Mouse (Mus musculus): ENCODE data around the gene Akap12. TPM values are rescaled to one million over a fixed set of nuclear protein-coding genes. Genes with fewer than 3 reads are reported as not detected.

Akap12 gene
- polyA plus RNA-seq, 1 experiment from 2014 or later = 24.3 TPM

DNA sequence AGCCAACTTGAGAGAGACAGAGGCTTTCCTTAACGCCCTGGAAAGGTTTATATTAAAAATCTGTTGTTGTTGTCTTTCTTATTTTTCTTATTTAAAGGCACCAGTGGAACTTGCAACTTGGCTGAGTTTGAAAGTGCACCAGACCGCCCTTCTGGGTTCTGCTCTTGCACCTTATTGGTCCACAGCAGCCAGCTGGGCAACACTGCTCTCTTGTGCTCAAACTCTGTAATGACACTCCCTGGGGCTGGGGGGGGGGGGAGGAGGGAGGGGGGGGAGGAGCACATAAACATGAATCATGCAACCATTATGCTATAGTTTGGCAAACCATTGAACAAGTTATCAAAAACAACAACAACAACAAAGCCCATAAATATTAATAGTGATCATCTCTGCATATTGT is 75.2 kb downstream of the Akap12 start:
- peak; percentile 69 for DNase-seq (ENCODE audit: low spot score)
- no peaks in the 10 kb centered on the region for H3K9me3 ChIP-seq
- peaks cover 21% of the 10 kb centered on the region for H3K4me1 ChIP-seq
- no peaks in the 10 kb centered on the region for H3K36me3 ChIP-seq (replicated peaks)
- 17% methylated on average over 2 of the region's 2 CpGs for WGBS
- peak overlapping the region; percentile 57; the same call in 1 of the 2 replicates for H3K27ac ChIP-seq (replicated peaks)
- no peaks in the 10 kb centered on the region for H3K27me3 ChIP-seq (replicated peaks; ENCODE audit: low read depth, poor library complexity, severe bottlenecking)
- H3K4me3 ChIP-seq = no peak overlapping the region

DNA sequence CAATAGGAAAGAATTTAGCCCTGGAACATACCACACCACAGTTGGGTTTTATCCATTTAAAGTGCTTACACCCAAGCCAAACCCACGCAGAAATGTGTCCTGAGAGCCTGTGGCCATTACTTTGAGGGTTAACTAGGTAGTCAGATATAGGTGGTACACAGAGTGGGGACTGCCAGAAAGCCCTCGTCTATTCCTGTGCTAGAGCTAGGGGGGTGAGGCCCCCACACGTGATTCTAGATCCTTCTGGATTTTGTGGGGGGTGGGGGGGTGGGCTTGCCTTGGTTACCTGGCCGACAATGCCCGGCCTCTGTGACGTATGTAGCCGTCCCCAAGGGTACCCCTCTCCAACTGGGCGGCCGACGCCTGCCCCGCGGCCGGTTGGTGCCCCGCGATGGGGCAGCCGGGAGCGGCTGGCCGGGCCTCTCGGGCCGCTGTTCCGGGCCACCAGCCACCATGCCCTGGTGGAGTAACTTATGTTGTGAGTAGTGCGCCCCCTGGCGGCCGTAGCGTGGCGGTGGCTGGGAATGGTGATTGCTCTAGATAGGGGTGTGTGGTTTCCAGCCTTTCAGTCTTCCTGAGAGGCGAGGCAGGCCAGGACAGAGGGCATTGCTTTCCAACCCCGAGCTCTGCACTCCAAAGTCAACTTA is 80.4 kb downstream of the Akap12 start:
- no peaks in the 10 kb centered on the region for H3K9me3 ChIP-seq
- 7% methylated on average over 28 of the region's 28 CpGs for WGBS
- H3K36me3 ChIP-seq (replicated peaks) = no peaks in the 10 kb centered on the region
- no peaks in the 10 kb centered on the region for H3K27me3 ChIP-seq (replicated peaks; ENCODE audit: low read depth, poor library complexity, severe bottlenecking)
- peak overlapping the region; percentile 79 for H3K27ac ChIP-seq (replicated peaks)
- H3K4me1 ChIP-seq = peaks cover 10% of the 10 kb centered on the region
- DNase-seq (ENCODE audit: low spot score) = peak; percentile 93
- peak overlapping the region; percentile 58 for H3K4me3 ChIP-seq

DNA sequence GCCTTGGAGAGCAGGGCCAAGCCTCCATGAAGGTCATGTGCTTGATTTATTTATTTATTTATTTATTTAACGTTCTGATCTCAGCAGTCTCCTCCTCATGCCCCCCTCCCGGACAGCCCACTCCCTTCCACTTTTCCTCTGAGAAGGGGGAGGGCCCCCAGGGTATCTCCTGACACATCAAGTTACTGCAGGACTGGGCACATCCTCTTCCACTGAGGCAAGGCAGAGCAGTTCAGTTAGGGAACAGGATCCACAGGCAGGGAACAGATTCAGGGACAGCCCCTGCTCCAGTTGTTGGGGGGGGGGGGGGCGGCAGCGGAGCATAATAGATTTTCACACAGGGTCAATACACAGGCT is 80.9 kb downstream of the Akap12 start:
- Histone ChIP-seq H3K36me3 (replicated peaks) (no peaks in the 10 kb centered on the region), H3K27me3 (replicated peaks; ENCODE audit: low read depth, poor library complexity, severe bottlenecking) (no peaks in the 10 kb centered on the region), H3K27ac (replicated peaks) (no peak overlapping the region), H3K4me3 (peak overlapping the region; percentile 58), H3K4me1 (peaks cover 10% of the 10 kb centered on the region), H3K9me3 (no peaks in the 10 kb centered on the region)
- 70% methylated on average over 4 of the region's 4 CpGs for WGBS
- DNase-seq (ENCODE audit: low spot score) = no peak

DNA sequence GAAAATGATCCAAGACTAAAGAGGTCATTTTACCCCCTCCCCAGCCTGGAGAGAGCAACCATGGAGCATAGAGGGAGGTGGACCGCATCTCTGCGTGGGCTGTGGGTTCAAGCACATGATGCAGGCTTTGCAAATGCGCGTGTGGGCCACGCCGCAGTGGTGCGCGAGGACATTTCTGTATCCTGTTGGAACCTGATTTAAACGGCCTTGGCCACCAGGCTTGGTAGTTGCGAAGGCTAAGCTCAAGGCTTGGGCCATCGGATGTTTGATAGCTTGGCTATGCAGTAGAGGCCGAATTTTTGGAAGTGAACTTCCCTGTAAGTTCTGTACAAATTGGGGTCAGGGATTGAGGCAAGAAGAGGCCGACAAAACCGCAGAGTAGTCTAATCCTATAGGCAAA is 81.4 kb downstream of the Akap12 start:
- Histone ChIP-seq H3K4me3 (no peak overlapping the region), H3K36me3 (replicated peaks) (no peaks in the 10 kb centered on the region), H3K27me3 (replicated peaks; ENCODE audit: low read depth, poor library complexity, severe bottlenecking) (no peaks in the 10 kb centered on the region), H3K9me3 (no peaks in the 10 kb centered on the region), H3K27ac (replicated peaks) (no peak overlapping the region), H3K4me1 (peaks cover 10% of the 10 kb centered on the region)
- 96% methylated on average over 14 of the region's 14 CpGs for WGBS
- no peak for DNase-seq (ENCODE audit: low spot score)

DNA sequence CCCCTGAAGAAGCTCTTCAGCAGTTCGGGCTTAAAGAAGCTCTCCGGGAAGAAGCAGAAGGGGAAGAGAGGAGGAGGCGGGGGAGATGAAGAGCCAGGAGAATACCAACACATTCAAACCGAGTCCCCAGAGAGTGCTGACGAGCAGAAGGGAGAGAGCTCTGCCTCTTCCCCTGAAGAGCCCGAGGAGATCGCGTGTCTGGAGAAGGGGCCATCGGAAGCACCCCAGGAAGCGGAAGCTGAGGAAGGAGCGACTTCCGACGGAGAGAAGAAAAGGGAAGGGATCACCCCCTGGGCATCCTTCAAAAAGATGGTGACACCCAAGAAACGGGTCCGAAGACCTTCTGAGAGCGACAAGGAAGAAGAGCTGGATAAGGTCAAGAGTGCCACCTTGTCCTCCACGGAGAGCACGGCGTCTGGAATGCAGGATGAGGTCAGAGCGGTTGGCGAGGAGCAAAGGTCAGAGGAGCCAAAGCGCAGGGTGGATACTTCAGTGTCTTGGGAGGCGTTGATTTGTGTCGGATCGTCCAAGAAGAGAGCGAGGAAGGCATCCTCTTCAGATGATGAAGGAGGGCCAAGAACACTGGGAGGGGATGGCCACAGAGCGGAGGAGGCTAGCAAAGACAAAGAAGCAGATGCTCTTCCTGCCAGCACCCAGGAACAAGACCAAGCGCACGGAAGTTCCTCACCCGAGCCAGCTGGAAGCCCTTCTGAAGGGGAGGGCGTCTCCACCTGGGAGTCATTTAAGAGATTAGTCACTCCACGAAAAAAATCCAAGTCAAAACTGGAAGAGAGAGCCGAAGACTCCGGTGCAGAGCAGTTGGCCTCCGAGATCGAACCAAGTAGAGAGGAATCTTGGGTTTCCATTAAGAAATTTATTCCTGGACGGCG is 88.4 kb downstream of the Akap12 start:
- Histone ChIP-seq H3K9me3 (no peaks in the 10 kb centered on the region), H3K27me3 (replicated peaks; ENCODE audit: low read depth, poor library complexity, severe bottlenecking) (no peaks in the 10 kb centered on the region), H3K4me1 (0 out of 2 replicates have a peak, but pooled peaks cover 4% of the 10 kb centered on the region), H3K4me3 (no peak overlapping the region), H3K27ac (replicated peaks) (no peak overlapping the region), H3K36me3 (replicated peaks) (peaks cover 37% of the 10 kb centered on the region)
- DNase-seq (ENCODE audit: low spot score) = no peak
- 87% methylated on average over 38 of the region's 38 CpGs for WGBS

DNA sequence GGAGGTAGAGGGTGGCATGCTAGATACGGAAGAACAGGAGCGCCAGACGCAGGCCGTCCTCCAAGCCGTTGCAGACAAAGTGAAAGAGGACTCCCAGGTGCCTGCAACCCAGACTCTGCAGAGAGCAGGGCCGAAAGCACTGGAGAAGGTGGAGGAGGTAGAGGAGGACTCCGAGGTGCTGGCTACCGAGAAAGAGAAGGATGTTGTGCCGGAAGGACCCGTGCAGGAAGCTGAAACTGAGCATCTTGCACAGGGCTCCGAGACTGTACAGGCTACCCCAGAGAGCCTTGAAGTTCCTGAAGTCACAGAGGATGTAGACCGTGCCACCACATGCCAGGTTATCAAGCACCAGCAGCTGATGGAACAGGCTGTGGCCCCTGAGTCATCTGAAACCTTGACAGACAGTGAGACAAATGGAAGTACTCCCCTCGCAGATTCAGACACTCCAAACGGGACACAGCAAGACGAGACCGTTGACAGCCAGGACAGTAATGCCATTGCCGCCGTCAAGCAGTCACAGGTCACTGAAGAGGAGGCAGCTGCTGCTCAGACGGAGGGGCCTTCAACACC is 89.8 kb downstream of the Akap12 start:
- Histone ChIP-seq H3K36me3 (replicated peaks) (peaks cover 37% of the 10 kb centered on the region), H3K9me3 (peaks cover 3% of the 10 kb centered on the region; the same call in 1 of the 2 replicates), H3K27ac (replicated peaks) (no peak overlapping the region), H3K27me3 (replicated peaks; ENCODE audit: low read depth, poor library complexity, severe bottlenecking) (no peaks in the 10 kb centered on the region), H3K4me3 (no peak overlapping the region), H3K4me1 (0 out of 2 replicates have a peak, but pooled peaks cover 4% of the 10 kb centered on the region)
- WGBS = 93% methylated on average over 19 of the region's 19 CpGs
- DNase-seq (ENCODE audit: low spot score) = no peak

DNA sequence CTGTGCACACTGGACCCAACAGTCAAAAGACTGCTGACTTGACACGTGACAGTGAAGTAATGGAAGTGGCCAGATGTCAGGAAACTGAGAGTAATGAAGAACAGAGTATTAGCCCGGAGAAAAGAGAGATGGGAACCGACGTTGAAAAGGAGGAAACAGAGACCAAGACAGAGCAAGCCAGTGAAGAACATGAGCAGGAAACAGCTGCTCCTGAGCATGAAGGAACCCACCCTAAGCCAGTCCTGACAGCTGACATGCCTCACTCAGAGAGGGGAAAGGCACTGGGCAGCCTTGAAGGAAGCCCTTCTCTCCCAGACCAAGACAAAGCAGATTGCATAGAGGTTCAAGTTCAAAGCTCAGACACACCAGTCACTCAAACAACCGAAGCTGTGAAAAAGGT is 90.5 kb downstream of the Akap12 start:
- Histone ChIP-seq H3K4me3 (no peak overlapping the region), H3K36me3 (replicated peaks) (peaks cover 37% of the 10 kb centered on the region), H3K27ac (replicated peaks) (no peak overlapping the region), H3K27me3 (replicated peaks; ENCODE audit: low read depth, poor library complexity, severe bottlenecking) (no peaks in the 10 kb centered on the region), H3K4me1 (0 out of 2 replicates have a peak, but pooled peaks cover 4% of the 10 kb centered on the region), H3K9me3 (peaks cover 7% of the 10 kb centered on the region)
- WGBS = 85% methylated on average over 5 of the region's 5 CpGs
- no peak for DNase-seq (ENCODE audit: low spot score)

DNA sequence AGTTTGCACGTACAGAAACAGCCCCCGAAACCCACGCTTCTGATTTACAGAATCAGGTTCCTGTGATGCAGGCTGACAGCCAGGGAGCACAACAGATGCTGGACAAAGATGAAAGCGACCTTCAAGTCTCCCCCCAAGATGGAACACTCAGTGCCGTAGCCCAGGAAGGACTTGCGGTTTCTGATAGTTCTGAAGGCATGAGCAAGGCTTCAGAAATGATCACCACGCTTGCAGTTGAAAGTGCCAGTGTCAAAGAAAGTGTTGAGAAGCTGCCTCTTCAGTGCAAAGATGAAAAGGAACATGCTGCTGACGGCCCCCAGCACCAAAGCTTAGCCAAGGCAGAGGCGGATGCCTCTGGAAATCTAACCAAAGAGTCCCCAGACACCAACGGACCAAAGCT is 91.3 kb downstream of the Akap12 start:
- H3K9me3 ChIP-seq = peaks cover 9% of the 10 kb centered on the region
- no peak overlapping the region for H3K4me3 ChIP-seq
- DNase-seq (ENCODE audit: low spot score) = no peak
- no peak overlapping the region for H3K27ac ChIP-seq (replicated peaks)
- H3K27me3 ChIP-seq (replicated peaks; ENCODE audit: low read depth, poor library complexity, severe bottlenecking) = no peaks in the 10 kb centered on the region
- H3K4me1 ChIP-seq = 0 out of 2 replicates have a peak, but pooled peaks cover 4% of the 10 kb centered on the region
- H3K36me3 ChIP-seq (replicated peaks) = peaks cover 37% of the 10 kb centered on the region
- WGBS = 91% methylated on average over 10 of the region's 10 CpGs

DNA sequence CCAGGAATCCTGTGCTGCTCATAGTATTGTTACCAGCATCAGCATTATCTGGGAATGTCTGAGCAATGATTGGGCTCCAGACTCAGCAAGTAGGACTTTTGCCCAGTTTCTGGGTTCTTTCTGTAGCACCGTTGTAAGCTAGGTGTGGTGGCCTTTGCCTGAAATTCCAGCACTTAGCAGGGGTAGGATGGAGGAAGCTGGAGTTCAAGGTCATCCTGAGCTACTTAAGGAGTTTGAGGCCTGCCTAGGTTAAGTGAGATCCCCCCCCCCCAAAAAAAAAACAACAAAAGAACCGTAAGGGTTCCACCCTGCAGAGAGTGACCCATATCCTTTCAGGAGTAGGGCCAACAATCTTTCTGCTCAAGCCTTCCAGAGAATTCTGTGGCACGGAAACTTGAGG is 98.4 kb downstream of the Akap12 start:
- WGBS = 88% methylated on average over 3 of the region's 3 CpGs
- Histone ChIP-seq H3K27me3 (replicated peaks; ENCODE audit: low read depth, poor library complexity, severe bottlenecking) (no peaks in the 10 kb centered on the region), H3K27ac (replicated peaks) (no peak overlapping the region), H3K9me3 (peaks cover 22% of the 10 kb centered on the region), H3K4me3 (no peak overlapping the region), H3K36me3 (replicated peaks) (peaks cover 45% of the 10 kb centered on the region), H3K4me1 (no peaks in the 10 kb centered on the region)
- no peak for DNase-seq (ENCODE audit: low spot score)

DNA sequence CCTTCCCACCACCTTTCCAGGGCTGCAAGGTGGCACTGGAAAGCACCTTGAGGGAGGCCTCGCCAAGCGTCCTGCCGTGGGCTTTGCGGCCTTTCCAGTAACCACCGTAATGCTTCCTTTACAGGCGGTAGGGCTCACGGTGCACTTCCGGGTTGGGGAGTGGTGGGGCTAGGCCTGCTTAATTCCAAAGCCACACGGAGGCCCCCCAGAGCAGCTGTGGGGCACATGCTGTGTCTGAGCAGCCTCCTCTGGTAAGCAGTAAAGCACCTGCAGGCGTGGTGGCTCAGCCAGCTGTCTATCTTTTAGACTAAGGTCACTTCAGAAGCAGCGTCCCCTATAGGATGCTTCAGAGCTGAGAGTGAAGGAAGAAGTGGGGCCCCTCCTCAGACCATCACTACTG is 103.9 kb downstream of the Akap12 start:
- H3K27ac ChIP-seq (replicated peaks) = no peak overlapping the region
- H3K9me3 ChIP-seq = peaks cover 4% of the 10 kb centered on the region; the same call in 1 of the 2 replicates
- no peak overlapping the region for H3K4me3 ChIP-seq
- H3K36me3 ChIP-seq (replicated peaks) = peaks cover 90% of the 10 kb centered on the region
- H3K4me1 ChIP-seq = no peaks in the 10 kb centered on the region; the same call in 1 of the 2 replicates
- no peaks in the 10 kb centered on the region for H3K27me3 ChIP-seq (replicated peaks; ENCODE audit: low read depth, poor library complexity, severe bottlenecking)
- DNase-seq (ENCODE audit: low spot score) = no peak
- 92% methylated on average over 11 of the region's 11 CpGs for WGBS

DNA sequence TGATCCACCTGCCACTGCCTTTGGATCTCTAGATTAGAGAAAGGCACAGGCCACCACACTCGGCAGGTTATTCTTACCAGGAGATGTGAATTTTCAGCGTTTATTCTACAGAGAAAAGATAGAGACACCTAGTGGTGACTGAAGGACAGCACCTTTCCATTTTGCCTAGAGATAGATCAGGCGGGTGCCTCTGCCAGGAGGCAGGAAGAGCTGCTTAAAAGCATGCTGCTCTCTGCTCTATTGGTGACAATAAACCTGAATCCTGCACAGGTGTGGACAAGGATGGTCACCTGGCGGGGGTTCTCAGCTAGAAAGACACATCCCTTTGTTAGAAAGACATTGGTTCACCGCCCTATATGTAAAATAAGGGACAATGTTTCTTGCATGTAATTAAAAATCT is 105.8 kb downstream of the Akap12 start:
- no peak for DNase-seq (ENCODE audit: low spot score)
- Histone ChIP-seq H3K27ac (replicated peaks) (no peak overlapping the region), H3K4me1 (peaks cover 6% of the 10 kb centered on the region; the same call in 1 of the 2 replicates), H3K4me3 (no peak overlapping the region), H3K9me3 (peaks cover 4% of the 10 kb centered on the region; the same call in 1 of the 2 replicates), H3K36me3 (replicated peaks) (peaks cover 70% of the 10 kb centered on the region), H3K27me3 (replicated peaks; ENCODE audit: low read depth, poor library complexity, severe bottlenecking) (no peaks in the 10 kb centered on the region)
- 69% methylated on average over 5 of the region's 5 CpGs for WGBS

DNA sequence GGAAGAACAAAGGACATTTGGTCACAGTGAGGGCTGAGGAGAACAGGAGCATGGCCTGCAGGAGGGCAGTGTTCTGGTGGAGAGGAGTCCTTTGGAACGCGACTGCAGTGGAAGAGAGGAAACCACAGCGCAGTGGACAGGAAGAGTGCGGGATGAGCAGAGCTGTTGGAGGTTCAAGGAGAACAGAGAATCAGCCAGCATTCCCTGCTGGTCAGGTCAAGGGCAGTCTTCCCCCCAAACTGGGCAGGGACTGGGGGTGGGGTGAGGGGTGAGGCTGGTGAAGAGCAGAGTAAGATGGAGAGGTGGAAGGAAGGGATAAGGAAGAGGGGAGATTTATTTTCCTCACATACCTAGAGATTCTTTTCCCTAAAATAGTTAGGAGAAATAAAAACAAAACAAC is 107.4 kb downstream of the Akap12 start:
- H3K9me3 ChIP-seq = no peaks in the 10 kb centered on the region
- 88% methylated on average over 4 of the region's 4 CpGs for WGBS
- no peak overlapping the region for H3K27ac ChIP-seq (replicated peaks)
- H3K36me3 ChIP-seq (replicated peaks) = peaks cover 55% of the 10 kb centered on the region
- H3K27me3 ChIP-seq (replicated peaks; ENCODE audit: low read depth, poor library complexity, severe bottlenecking) = no peaks in the 10 kb centered on the region
- DNase-seq (ENCODE audit: low spot score) = no peak
- H3K4me1 ChIP-seq = peaks cover 6% of the 10 kb centered on the region; the same call in 1 of the 2 replicates
- H3K4me3 ChIP-seq = no peak overlapping the region
